Mouse (Mus musculus) frontal cortex, postnatal 36 days (tissue): ENCODE measurements around the gene Atp1b2.
A peak's percentile ranks its signal among the peaks of the same experiment; 100 is the strongest.

Experiments used
- DNase-seq, 2 experiments: peaks; one replicate each; pipeline ENCODE4 v3.0.0; 2022; ENCODE audit warnings: low spot score in 2 of 2

Atp1b2 gene

GRCm38 (mm10) chr11:69608525-69608924, 2.8 kb upstream of the Atp1b2 start:
- DNase-seq, result no peak

- DNase-seq, result no peak
These were observed 1.1 kb upstream of the Atp1b2 start for GRCm38 (mm10) chr11:69606832-69607231.

- no peak for DNase-seq
These were observed 701 bp upstream of the Atp1b2 start for GRCm38 (mm10) chr11:69606491-69606795.

- no peak for DNase-seq
These were observed 712 bp downstream of the Atp1b2 start for GRCm38 (mm10) chr11:69604795-69605664.

GRCm38 (mm10) chr11:69604347-69604746, 1.4 kb downstream of the Atp1b2 start:
- no peak for DNase-seq

- no peak for DNase-seq
These were observed 2.2 kb downstream of the Atp1b2 start for GRCm38 (mm10) chr11:69603516-69603915.

- no peak for DNase-seq
These were observed 4.0 kb downstream of the Atp1b2 start for GRCm38 (mm10) chr11:69601768-69602167.

- peak; percentile 51 to 78 for DNase-seq
These were observed 5.6 kb downstream of the Atp1b2 start for GRCm38 (mm10) chr11:69600098-69600497.

GRCm38 (mm10) chr11:69599436-69599835, 6.3 kb downstream of the Atp1b2 start:
- DNase-seq, result no peak

GRCm38 (mm10) chr11:69594853-69595252, 10.9 kb downstream of the Atp1b2 start:
- no peak for DNase-seq

GRCm38 (mm10) chr11:69592799-69593198, 12.9 kb downstream of the Atp1b2 start:
- DNase-seq, result no peak

GRCm38 (mm10) chr11:69591899-69592637, 13.7 kb downstream of the Atp1b2 start:
- peak; percentile 66 to 75 for DNase-seq

- DNase-seq, result no peak
These were observed 14.3 kb downstream of the Atp1b2 start for GRCm38 (mm10) chr11:69591424-69591823.

- no peak for DNase-seq
These were observed 15.1 kb downstream of the Atp1b2 start for GRCm38 (mm10) chr11:69590622-69591021.

- no peak for DNase-seq
These were observed 16.4 kb downstream of the Atp1b2 start for GRCm38 (mm10) chr11:69589207-69589834.

- no peak for DNase-seq
These were observed 19.9 kb downstream of the Atp1b2 start for GRCm38 (mm10) chr11:69585718-69586325.

- DNase-seq, result no peak
These were observed 20.8 kb downstream of the Atp1b2 start for GRCm38 (mm10) chr11:69584937-69585336.

- DNase-seq, result no peak
These were observed 21.7 kb downstream of the Atp1b2 start for GRCm38 (mm10) chr11:69584008-69584407.

- no peak for DNase-seq
These were observed 23.4 kb downstream of the Atp1b2 start for GRCm38 (mm10) chr11:69582230-69582805.

- DNase-seq, result no peak
These were observed 23.9 kb downstream of the Atp1b2 start for GRCm38 (mm10) chr11:69581814-69582213.

- peak; percentile 92 for DNase-seq
These were observed 24.5 kb downstream of the Atp1b2 start for GRCm38 (mm10) chr11:69581147-69581688.
